Mouse (Mus musculus) bone marrow macrophage, adult 2 months (primary cell): Measurements from ENCODE around the gene Pmpcb.

ENCODE experiments used
- CTCF ChIP-seq: IDR thresholded peaks from 2 replicates; pipeline ENCODE4 v1.5.1; 2012; ENCODE audit warnings: low read depth, mild to moderate bottlenecking, low read length, moderate library complexity
- POLR2A ChIP-seq: IDR thresholded peaks from 2 replicates; pipeline ENCODE4 v1.6.1; 2012; ENCODE audit warnings: mild to moderate bottlenecking, low read depth, low read length, borderline replicate concordance

DNA sequence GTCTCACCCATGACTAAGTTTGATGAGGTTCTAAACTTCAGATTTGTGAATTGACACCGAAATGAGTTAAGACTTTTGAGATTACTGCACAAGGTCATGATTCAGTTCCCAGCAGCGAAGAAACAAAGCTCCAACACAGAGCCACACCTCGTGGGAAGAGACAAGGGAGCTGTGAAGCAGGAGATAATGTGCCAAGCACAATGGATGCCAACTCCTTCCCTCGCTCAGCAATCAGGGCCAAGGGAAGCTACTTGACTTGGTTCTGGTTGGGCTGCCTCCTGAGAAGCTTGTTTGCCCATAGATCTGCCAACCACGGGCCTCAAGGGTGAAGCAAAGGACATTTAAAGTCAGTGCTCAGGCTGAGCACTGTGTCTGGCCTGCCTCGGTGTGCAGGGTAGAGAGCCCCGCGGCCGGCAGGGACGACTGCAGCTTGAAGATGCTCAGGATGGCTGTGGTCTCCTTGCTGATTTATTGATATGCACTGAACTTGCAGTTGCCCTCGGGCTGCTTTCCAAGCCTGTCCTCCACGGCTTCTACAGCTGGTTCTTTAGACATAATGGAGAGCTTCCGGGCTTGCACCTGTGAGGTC lies 24.7 kb upstream of the Pmpcb start:
- no peak for TF ChIP-seq CTCF
- no peak for TF ChIP-seq POLR2A
